Comparison of ENCODE assay signal across 15 mouse cellular contexts in genomic region chr5:72857756-72858155, GRCm38 (mm10). TPM values are rescaled to one million over a fixed set of nuclear protein-coding genes. Genes with fewer than 3 reads are reported as not detected.
DNase-seq lines count a peak whose midpoint lies in the region; ATAC-seq and TF ChIP-seq lines count a peak whose summit lies in the region.
"Had no signal": no experiment of that assay in that cellular context is flagged by ENCODE, and none has a peak within 500 bp of the region (broad histone marks: within the 10 kb centered on the region; RNA-seq: fewer than 3 reads in every experiment).

No protein-coding gene starts in this region.

- no peak overlapping the region for H3K9ac ChIP-seq in liver, embryonic 12.5 days
- H3K9ac ChIP-seq in hindbrain, embryonic 12.5 days, result no peak overlapping the region
- H3K9ac ChIP-seq: forebrain, embryonic 12.5 days; neural tube, embryonic 15.5 days had no signal

- ATAC-seq in common myeloid progenitor, adult 5-6 weeks (replicated peaks; ENCODE audit: low read depth, poor library complexity, severe bottlenecking), result 0 out of 2 replicates have a peak, but pooled peaks have one; percentile 13
- peak; percentile 58 for ATAC-seq in liver, embryonic 12.5 days
- ATAC-seq in hindbrain, embryonic 12.5 days (ENCODE audit: low FRiP score), result no peak
- ATAC-seq: inflammation-experienced regulatory T-cells, adult 6 months had no signal

- no peak for TF ChIP-seq CTCF in lung, adult 2 months (IDR thresholded peaks at IDR 0.05; ENCODE audit: insufficient read depth, low read length)

- no peaks in the 10 kb centered on the region for H3K36me3 ChIP-seq in liver, embryonic 12.5 days
- H3K36me3 ChIP-seq in hindbrain, embryonic 12.5 days, result no peaks in the 10 kb centered on the region
- H3K36me3 ChIP-seq: forebrain, embryonic 12.5 days; neural tube, embryonic 15.5 days had no signal

- DNase-seq in lung, postnatal 36 days, result peak; percentile 28
- DNase-seq in lung, adult 2 months, result no peak
- DNase-seq in yolk sac, embryonic 10.5 days (ENCODE audit: low spot score), result peak; percentile 78
- DNase-seq in urinary bladder, adult 18-20 months (ENCODE audit: low spot score in 2 of 2), result no peak
- DNase-seq: adrenal gland, postnatal 10 days; cerebellum, adult 9-11 months; kidney, postnatal 10 days; layer of hippocampus, adult 9-11 months; left cerebral cortex, postnatal 4 days had no signal

- no peaks in the 10 kb centered on the region for H3K27me3 ChIP-seq in liver, embryonic 12.5 days (replicated peaks)
- no peaks in the 10 kb centered on the region for H3K27me3 ChIP-seq in hindbrain, embryonic 12.5 days
- H3K27me3 ChIP-seq: forebrain, embryonic 12.5 days; neural tube, embryonic 15.5 days had no signal

- 60% methylated on average over 4 of the region's 4 CpGs for WGBS in lung, adult 2 months
- WGBS in liver, embryonic 12.5 days (ENCODE audit: insufficient replicate concordance), result 66% methylated on average over 4 of the region's 4 CpGs
- 85% methylated on average over 4 of the region's 4 CpGs for WGBS in hindbrain, embryonic 12.5 days

- peaks cover 5% of the 10 kb centered on the region; the same call in 1 of the 2 replicates for H3K4me1 ChIP-seq in lung, adult 2 months (ENCODE audit: control insufficient read depth, insufficient read depth, low read length)
- H3K4me1 ChIP-seq in liver, embryonic 12.5 days, result peaks cover 14% of the 10 kb centered on the region; the same call in 1 of the 2 replicates
- H3K4me1 ChIP-seq in hindbrain, embryonic 12.5 days, result peaks cover 11% of the 10 kb centered on the region

- H3K4me2 ChIP-seq in liver, embryonic 12.5 days, result no peak overlapping the region
- H3K4me2 ChIP-seq in hindbrain, embryonic 12.5 days (replicated peaks), result no peak overlapping the region
- H3K4me2 ChIP-seq: forebrain, embryonic 12.5 days; neural tube, embryonic 15.5 days had no signal

- TF ChIP-seq POLR2A in lung, adult 2 months (IDR thresholded peaks at IDR 0.05; ENCODE audit: borderline replicate concordance, extremely low read depth, low read depth, low read length), result no peak

- H3K9me3 ChIP-seq in liver, embryonic 12.5 days (replicated peaks), result no peaks in the 10 kb centered on the region
- no peaks in the 10 kb centered on the region for H3K9me3 ChIP-seq in hindbrain, embryonic 12.5 days (replicated peaks)
- H3K9me3 ChIP-seq: forebrain, embryonic 12.5 days; neural tube, embryonic 15.5 days had no signal

- no peak overlapping the region for H3K27ac ChIP-seq in liver, embryonic 12.5 days
- H3K27ac ChIP-seq in hindbrain, embryonic 12.5 days, result no peak overlapping the region
- H3K27ac ChIP-seq: forebrain, embryonic 12.5 days; neural tube, embryonic 15.5 days had no signal

- H3K4me3 ChIP-seq in lung, adult 2 months (replicated peaks; ENCODE audit: extremely low read depth, low read depth, low read length), result no peak overlapping the region
- no peak overlapping the region for H3K4me3 ChIP-seq in liver, embryonic 12.5 days
- no peak overlapping the region for H3K4me3 ChIP-seq in hindbrain, embryonic 12.5 days
- H3K4me3 ChIP-seq: forebrain, embryonic 12.5 days; neural tube, embryonic 15.5 days had no signal

RNA-seq across cellular contexts. Expression of gene Tec, which starts 10.5 kb away (rescaled TPM):
- 3.0 and 4.2 TPM in 2 replicates for polyA plus RNA-seq in lung, adult 2 months (2012; rRNA removed)
- 47.5 and 57.8 TPM in 2 replicates for total RNA-seq in common myeloid progenitor, adult 5-6 weeks (2017)
- 5.3 and 7.3 TPM in 2 replicates for polyA plus RNA-seq in liver, embryonic 12.5 days (2016; fragmentation: Nextera tagmentation; extraction: Ambion mirVana)
- 6.5 and 7.8 TPM in 2 replicates for polyA plus RNA-seq in hindbrain, embryonic 12.5 days (2016; fragmentation: Nextera tagmentation; extraction: Ambion mirVana)

RNA-seq across cellular contexts. Expression of gene Slain2, which starts 56.3 kb away (rescaled TPM):
- 21.9 and 35.1 TPM in 2 replicates for polyA plus RNA-seq in lung, adult 2 months (2012; rRNA removed)
- 44.3 and 58.4 TPM in 2 replicates for total RNA-seq in common myeloid progenitor, adult 5-6 weeks (2017)
- polyA plus RNA-seq in liver, embryonic 12.5 days (2016; fragmentation: Nextera tagmentation; extraction: Ambion mirVana), result 13.4 and 14.1 TPM in 2 replicates
- polyA plus RNA-seq in hindbrain, embryonic 12.5 days (2016; fragmentation: Nextera tagmentation; extraction: Ambion mirVana), result 27.7 and 30.9 TPM in 2 replicates

Comparison
In these comparisons a context has a peak if more than half of its experiments do, and no peak if none do; other contexts are left out.
1. DNase-seq: peak in lung, postnatal 36 days (single experiment) and yolk sac, embryonic 10.5 days (single experiment); none in lung, adult 2 months (single experiment) and urinary bladder, adult 18-20 months (0 of 2).